Mouse (Mus musculus) heart, embryonic 10.5 days (tissue): ENCODE measurements around the gene Atxn1. TPM values are rescaled to one million over a fixed set of nuclear protein-coding genes. Genes with fewer than 3 reads are reported as not detected.
A peak's percentile ranks its signal among the peaks of the same experiment; 100 is the strongest.

Experiments used
- DNase-seq: peaks from one replicate; pipeline ENCODE4 v3.0.0-alpha.2; 2017; ENCODE audit warnings: low spot score
- H3K27ac ChIP-seq: fragments of 300-500 bp; sonication (generic); 2 replicates; pipeline ENCODE4 v1.5.1; 2016; ENCODE audit warnings: mild to moderate bottlenecking
- H3K27me3 ChIP-seq: fragments of 300-500 bp; sonication (generic); 2 replicates; pipeline ENCODE4 v1.6.1; 2016; ENCODE audit warnings: mild to moderate bottlenecking; ENCODE audit not compliant: poor library complexity, insufficient read depth, severe bottlenecking
- H3K36me3 ChIP-seq: fragments of 300-500 bp; sonication (generic); 2 replicates; pipeline ENCODE4 v1.6.1; 2016; ENCODE audit warnings: mild to moderate bottlenecking, moderate library complexity
- H3K4me1 ChIP-seq: fragments of 300-500 bp; sonication (generic); 2 replicates; pipeline ENCODE4 v1.6.1; 2016; ENCODE audit warnings: mild to moderate bottlenecking
- H3K4me3 ChIP-seq: fragments of 300-500 bp; sonication (generic); 2 replicates; pipeline ENCODE4 v1.5.1; 2016; ENCODE audit warnings: mild to moderate bottlenecking, moderate library complexity
- H3K9me3 ChIP-seq: fragments of 300-500 bp; sonication (generic); 2 replicates; pipeline ENCODE4 v1.6.1; 2016; ENCODE audit warnings: mild to moderate bottlenecking, moderate library complexity
- WGBS: fragments of 180-500 bp; shearing (Covaris S2); methylation state at CpG from one replicate; pipeline ENCODE4 v1.1.7; 2016; 5-methylcytosine and 5-hydroxymethylcytosine counted together
- polyA plus RNA-seq: library from polyadenylated mRNA; unstranded; fragments of >200 nt; fragmentation: Nextera tagmentation; extraction: Ambion mirVana; gene quantifications from 2 replicates; pipeline ENCODE4 v1.2.1, GENCODE M21; 2016

Gene Atxn1
- polyA plus RNA-seq, 1 experiment from 2014 or later, result 3.9 TPM

GRCm38 (mm10) chr13:45861098-45861580 is 103.7 kb downstream of the Atxn1 start:
- Histone ChIP-seq H3K4me1 (peaks cover 29% of the 10 kb centered on the region), H3K27ac (no peak overlapping the region), H3K27me3 (no peaks in the 10 kb centered on the region), H3K36me3 (no peaks in the 10 kb centered on the region), H3K4me3 (no peak overlapping the region), H3K9me3 (no peaks in the 10 kb centered on the region)
- WGBS, result 84% methylated on average over 10 of the region's 10 CpGs
- no peak for DNase-seq

- no peaks in the 10 kb centered on the region for H3K36me3 ChIP-seq
Observed at GRCm38 (mm10) chr13:45859081-45859709, 105.6 kb downstream of the Atxn1 start.

GRCm38 (mm10) chr13:45857416-45857815 is 107.4 kb downstream of the Atxn1 start:
- no peak overlapping the region for H3K27ac ChIP-seq
- H3K4me3 ChIP-seq, result no peak overlapping the region
- H3K9me3 ChIP-seq, result no peaks in the 10 kb centered on the region
- 92% methylated on average over 8 of the region's 8 CpGs for WGBS
- DNase-seq, result no peak
- H3K27me3 ChIP-seq, result no peaks in the 10 kb centered on the region
- H3K4me1 ChIP-seq, result peaks cover 27% of the 10 kb centered on the region
- no peaks in the 10 kb centered on the region for H3K36me3 ChIP-seq

More at GRCm38 (mm10) chr13:45859081-45859709, 105.6 kb downstream of the Atxn1 start:
- DNase-seq, result no peak
- H3K27me3 ChIP-seq, result no peaks in the 10 kb centered on the region
- no peak overlapping the region for H3K4me3 ChIP-seq
- H3K27ac ChIP-seq, result no peak overlapping the region
- peaks cover 31% of the 10 kb centered on the region for H3K4me1 ChIP-seq
- H3K9me3 ChIP-seq, result no peaks in the 10 kb centered on the region
- 69% methylated on average over 12 of the region's 12 CpGs for WGBS

GRCm38 (mm10) chr13:45854531-45854930 is 110.3 kb downstream of the Atxn1 start:
- Histone ChIP-seq H3K4me1 (peaks cover 30% of the 10 kb centered on the region), H3K27ac (no peak overlapping the region), H3K4me3 (no peak overlapping the region), H3K9me3 (no peaks in the 10 kb centered on the region), H3K36me3 (no peaks in the 10 kb centered on the region), H3K27me3 (no peaks in the 10 kb centered on the region)
- DNase-seq, result no peak
- WGBS, result 74% methylated on average over 5 of the region's 5 CpGs

- Histone ChIP-seq H3K4me1 (peaks cover 27% of the 10 kb centered on the region), H3K27me3 (no peaks in the 10 kb centered on the region), H3K4me3 (no peak overlapping the region), H3K9me3 (no peaks in the 10 kb centered on the region), H3K27ac (0 out of 2 replicates have a peak overlapping the region, but pooled peaks have one; percentile 10), H3K36me3 (no peaks in the 10 kb centered on the region)
- DNase-seq, result no peak
- WGBS, result 80% methylated on average over 6 of the region's 6 CpGs
Observed at GRCm38 (mm10) chr13:45853691-45854090, 111.1 kb downstream of the Atxn1 start.

GRCm38 (mm10) chr13:45852288-45852687 is 112.5 kb downstream of the Atxn1 start:
- DNase-seq, result no peak
- no peak overlapping the region for H3K4me3 ChIP-seq
- no peaks in the 10 kb centered on the region for H3K36me3 ChIP-seq
- 78% methylated on average over 2 of the region's 2 CpGs for WGBS
- H3K27ac ChIP-seq, result no peak overlapping the region
- peaks cover 27% of the 10 kb centered on the region for H3K4me1 ChIP-seq
- H3K9me3 ChIP-seq, result no peaks in the 10 kb centered on the region
- no peaks in the 10 kb centered on the region for H3K27me3 ChIP-seq

- Histone ChIP-seq H3K9me3 (no peaks in the 10 kb centered on the region), H3K36me3 (no peaks in the 10 kb centered on the region), H3K27me3 (no peaks in the 10 kb centered on the region), H3K27ac (no peak overlapping the region), H3K4me1 (peaks cover 27% of the 10 kb centered on the region), H3K4me3 (no peak overlapping the region)
- no peak for DNase-seq
- 50% methylated on average over 2 of the region's 2 CpGs for WGBS
Observed at GRCm38 (mm10) chr13:45851746-45852145, 113.1 kb downstream of the Atxn1 start.

GRCm38 (mm10) chr13:45851156-45851555 is 113.7 kb downstream of the Atxn1 start:
- peak overlapping the region; percentile 42; the same call in 1 of the 2 replicates for H3K27ac ChIP-seq
- no peaks in the 10 kb centered on the region for H3K9me3 ChIP-seq
- H3K4me3 ChIP-seq, result no peak overlapping the region
- no peak for DNase-seq
- H3K36me3 ChIP-seq, result no peaks in the 10 kb centered on the region
- H3K27me3 ChIP-seq, result no peaks in the 10 kb centered on the region
- H3K4me1 ChIP-seq, result peaks cover 22% of the 10 kb centered on the region
- WGBS, result 83% methylated on average over 4 of the region's 4 CpGs

GRCm38 (mm10) chr13:45850181-45850974 is 114.4 kb downstream of the Atxn1 start:
- 80% methylated on average over 5 of the region's 5 CpGs for WGBS
- H3K27ac ChIP-seq, result peak overlapping the region; percentile 70

GRCm38 (mm10) chr13:45849145-45850023 is 115.4 kb downstream of the Atxn1 start:
- no peak overlapping the region for H3K4me3 ChIP-seq
- no peaks in the 10 kb centered on the region for H3K36me3 ChIP-seq
- peak; percentile 94 for DNase-seq
- no peaks in the 10 kb centered on the region for H3K27me3 ChIP-seq
- H3K27ac ChIP-seq, result peak overlapping the region; percentile 70; the same call in 1 of the 2 replicates
- 65% methylated on average over 7 of the region's 7 CpGs for WGBS
- H3K4me1 ChIP-seq, result peaks cover 20% of the 10 kb centered on the region
- no peaks in the 10 kb centered on the region for H3K9me3 ChIP-seq

More at GRCm38 (mm10) chr13:45850181-45850974, 114.4 kb downstream of the Atxn1 start:
- Histone ChIP-seq H3K9me3 (no peaks in the 10 kb centered on the region), H3K27me3 (no peaks in the 10 kb centered on the region), H3K36me3 (no peaks in the 10 kb centered on the region), H3K4me3 (no peak overlapping the region), H3K4me1 (peaks cover 20% of the 10 kb centered on the region)
- DNase-seq, result no peak

GRCm38 (mm10) chr13:45842511-45843055 is 122.2 kb downstream of the Atxn1 start:
- no peaks in the 10 kb centered on the region for H3K27me3 ChIP-seq
- no peaks in the 10 kb centered on the region for H3K9me3 ChIP-seq
- no peak for DNase-seq
- H3K4me1 ChIP-seq, result 0 out of 2 replicates have a peak, but pooled peaks cover 3% of the 10 kb centered on the region
- H3K36me3 ChIP-seq, result no peaks in the 10 kb centered on the region
- 73% methylated on average over 5 of the region's 5 CpGs for WGBS
- H3K4me3 ChIP-seq, result no peak overlapping the region
- no peak overlapping the region for H3K27ac ChIP-seq

GRCm38 (mm10) chr13:45839901-45840300 is 124.9 kb downstream of the Atxn1 start:
- no peak for DNase-seq
- Histone ChIP-seq H3K27ac (no peak overlapping the region), H3K27me3 (no peaks in the 10 kb centered on the region), H3K4me3 (no peak overlapping the region), H3K4me1 (peaks cover 6% of the 10 kb centered on the region; the same call in 1 of the 2 replicates), H3K36me3 (peaks cover 3% of the 10 kb centered on the region; the same call in 1 of the 2 replicates), H3K9me3 (no peaks in the 10 kb centered on the region)
- 71% methylated on average over 7 of the region's 7 CpGs for WGBS
